Mouse (Mus musculus) thymus, adult 2 months (tissue): ENCODE measurements around the gene Fars2. TPM values are rescaled to one million over a fixed set of nuclear protein-coding genes. Genes with fewer than 3 reads are reported as not detected.

ENCODE experiments used
- DNase-seq: peaks from one replicate; pipeline ENCODE4 v3.0.0; 2021
- H3K27ac ChIP-seq: fragments of 200-500 bp; 2 replicates; pipeline ENCODE4 v1.5.1; 2012; ENCODE audit warnings: low read length, control low read depth; ENCODE audit not compliant: control insufficient read depth, insufficient read depth
- H3K27me3 ChIP-seq: fragments of 200-500 bp; 2 replicates; pipeline ENCODE4 v1.6.1; 2012; ENCODE audit warnings: mild to moderate bottlenecking, low read length, moderate library complexity, mixed read lengths; ENCODE audit not compliant: control insufficient read depth, insufficient read depth
- H3K36me3 ChIP-seq: fragments of 200-500 bp; 2 replicates; pipeline ENCODE4 v1.6.1; 2012; ENCODE audit warnings: mild to moderate bottlenecking, low read length, moderate library complexity; ENCODE audit not compliant: control insufficient read depth, insufficient read depth
- H3K4me1 ChIP-seq: fragments of 200-500 bp; replicated peaks from 2 replicates; pipeline ENCODE4 v1.6.1; 2012; ENCODE audit warnings: low read length; ENCODE audit not compliant: control insufficient read depth, insufficient read depth
- H3K4me3 ChIP-seq: fragments of 200-500 bp; 2 replicates; pipeline ENCODE4 v1.5.1; 2012; ENCODE audit warnings: mild to moderate bottlenecking, low read length, control low read depth, moderate library complexity; ENCODE audit not compliant: control insufficient read depth, insufficient read depth
- CTCF ChIP-seq: fragments of 200-500 bp; IDR thresholded peaks from 2 replicates; pipeline ENCODE4 v1.5.1; 2012; ENCODE audit warnings: mild to moderate bottlenecking, control low read depth, low read length, moderate library complexity, borderline replicate concordance; ENCODE audit not compliant: control insufficient read depth, poor library complexity, insufficient read depth; ENCODE audit errors: extremely low read depth
- POLR2A ChIP-seq: fragments of 200-500 bp; IDR thresholded peaks from 2 replicates; pipeline ENCODE4 v1.6.1; 2012; ENCODE audit warnings: mild to moderate bottlenecking, low read length, control low read depth, moderate library complexity; ENCODE audit not compliant: control insufficient read depth, poor library complexity, insufficient read depth; ENCODE audit errors: extremely low read depth
- WGBS: fragments of 180-500 bp; shearing (Covaris S2); methylation state at CpG from one replicate; pipeline ENCODE4 v1.1.7; 2018; 5-methylcytosine and 5-hydroxymethylcytosine counted together
- polyA plus RNA-seq: library from polyadenylated mRNA; depleted of rRNA; stranded (reverse); fragments of >200 nt; gene quantifications from 2 replicates; pipeline ENCODE4 v1.2.3, GENCODE M21; 2012

Gene Fars2
- polyA plus RNA-seq, 1 experiment = 47.6 TPM

GRCm38 (mm10) chr13:36297950-36298781 lies 181.0 kb downstream of the Fars2 start:
- H3K4me1 ChIP-seq = no peaks in the 10 kb centered on the region
- WGBS = 86% methylated on average over 3 of the region's 3 CpGs
- no peak overlapping the region for H3K4me3 ChIP-seq
- TF ChIP-seq POLR2A (no peak), CTCF (no peak)
- no peak overlapping the region for H3K27ac ChIP-seq
- no peak for DNase-seq
- H3K27me3 ChIP-seq = no peaks in the 10 kb centered on the region
- H3K36me3 ChIP-seq = no peaks in the 10 kb centered on the region

GRCm38 (mm10) chr13:36298782-36299031 lies 181.5 kb downstream of the Fars2 start:
- DNase-seq = no peak
- Histone ChIP-seq H3K4me3 (no peak overlapping the region), H3K27ac (no peak overlapping the region), H3K27me3 (no peaks in the 10 kb centered on the region), H3K4me1 (no peaks in the 10 kb centered on the region), H3K36me3 (no peaks in the 10 kb centered on the region)
- TF ChIP-seq POLR2A (no peak), CTCF (no peak)

GRCm38 (mm10) chr13:36302770-36303169 lies 185.6 kb downstream of the Fars2 start:
- Histone ChIP-seq H3K36me3 (no peaks in the 10 kb centered on the region), H3K27me3 (no peaks in the 10 kb centered on the region), H3K4me1 (no peaks in the 10 kb centered on the region), H3K27ac (no peak overlapping the region), H3K4me3 (no peak overlapping the region)
- no peak for DNase-seq
- WGBS = 96% methylated on average over 3 of the region's 3 CpGs
- TF ChIP-seq POLR2A (no peak), CTCF (no peak)

- Histone ChIP-seq H3K27ac (no peak overlapping the region), H3K4me1 (peaks cover 1% of the 10 kb centered on the region), H3K4me3 (no peak overlapping the region), H3K36me3 (no peaks in the 10 kb centered on the region), H3K27me3 (no peaks in the 10 kb centered on the region)
- 95% methylated on average over 2 of the region's 2 CpGs for WGBS
- DNase-seq = no peak
- TF ChIP-seq POLR2A = no peak
These were observed 188.1 kb downstream of the Fars2 start for GRCm38 (mm10) chr13:36305306-36305705.

- TF ChIP-seq CTCF (no peak), POLR2A (no peak)
- peaks cover 5% of the 10 kb centered on the region for H3K4me1 ChIP-seq
- no peak overlapping the region for H3K27ac ChIP-seq
- no peaks in the 10 kb centered on the region for H3K27me3 ChIP-seq
- WGBS = 96% methylated on average over 4 of the region's 4 CpGs
- H3K36me3 ChIP-seq = no peaks in the 10 kb centered on the region
- DNase-seq = no peak
- no peak overlapping the region for H3K4me3 ChIP-seq
These were observed 190.2 kb downstream of the Fars2 start for GRCm38 (mm10) chr13:36307386-36307785.

GRCm38 (mm10) chr13:36309160-36309559 lies 191.9 kb downstream of the Fars2 start:
- Histone ChIP-seq H3K27ac (no peak overlapping the region), H3K27me3 (no peaks in the 10 kb centered on the region), H3K4me1 (peaks cover 8% of the 10 kb centered on the region), H3K36me3 (no peaks in the 10 kb centered on the region), H3K4me3 (no peak overlapping the region)
- WGBS = 95% methylated on average over 1 of the region's 1 CpGs
- no peak for DNase-seq
- no peak for TF ChIP-seq POLR2A
- no peak for TF ChIP-seq CTCF

GRCm38 (mm10) chr13:36314218-36314617 lies 197.0 kb downstream of the Fars2 start:
- Histone ChIP-seq H3K4me3 (no peak overlapping the region), H3K36me3 (no peaks in the 10 kb centered on the region), H3K27me3 (no peaks in the 10 kb centered on the region), H3K4me1 (peaks cover 8% of the 10 kb centered on the region), H3K27ac (no peak overlapping the region)
- TF ChIP-seq POLR2A (no peak), CTCF (no peak)
- no peak for DNase-seq
- 92% methylated on average over 8 of the region's 8 CpGs for WGBS
